Mouse (Mus musculus) forebrain, embryonic 16.5 days (tissue): Measurements from ENCODE around the gene Nkiras2. TPM values are rescaled to one million over a fixed set of nuclear protein-coding genes. Genes with fewer than 3 reads are reported as not detected.

Experiments
- ATAC-seq: fragments of 200-750 bp; cut with Nextera tagmentation; 2 replicates; pipeline ENCODE4 v1.8.0; 2017; ENCODE audit warnings: mild to moderate bottlenecking, moderate library complexity
- H3K27ac ChIP-seq: fragments of 300-500 bp; sonication (generic); 2 replicates; pipeline ENCODE4 v1.5.1; 2014; ENCODE audit warnings: low read length, control low read depth
- H3K27me3 ChIP-seq: fragments of 300-500 bp; sonication (generic); replicated peaks from 2 replicates; pipeline ENCODE4 v1.6.1; 2014; ENCODE audit warnings: low read length; ENCODE audit not compliant: control insufficient read depth, insufficient read depth
- H3K36me3 ChIP-seq: fragments of 300-500 bp; sonication (generic); 2 replicates; pipeline ENCODE4 v1.6.1; 2014; ENCODE audit not compliant: control insufficient read depth, insufficient read depth
- H3K4me1 ChIP-seq: fragments of 300-500 bp; sonication (generic); replicated peaks from 2 replicates; pipeline ENCODE4 v1.6.1; 2014; ENCODE audit warnings: low read length; ENCODE audit not compliant: control insufficient read depth, insufficient read depth
- H3K4me2 ChIP-seq: fragments of 300-500 bp; sonication (generic); 2 replicates; pipeline ENCODE4 v1.6.1; 2014; ENCODE audit warnings: mild to moderate bottlenecking, low read length, control low read depth
- H3K4me3 ChIP-seq: fragments of 300-500 bp; sonication (generic); replicated peaks from 2 replicates; pipeline ENCODE4 v1.5.1; 2014; ENCODE audit warnings: mild to moderate bottlenecking, low read length, control low read depth
- H3K9ac ChIP-seq: fragments of 300-500 bp; sonication (generic); replicated peaks from 2 replicates; pipeline ENCODE4 v1.6.1; 2014; ENCODE audit warnings: low read depth, low read length, control low read depth
- H3K9me3 ChIP-seq: fragments of 300-500 bp; sonication (generic); 2 replicates; pipeline ENCODE4 v1.6.1; 2016; ENCODE audit warnings: low read length; ENCODE audit not compliant: control insufficient read depth
- WGBS: fragments of 180-500 bp; shearing (Covaris S2); extraction: QIAGEN DNeasy Blood & Tissue Kit; methylation state at CpG from one replicate; pipeline ENCODE4 v1.1.7; 2014; 5-methylcytosine and 5-hydroxymethylcytosine counted together
- polyA plus RNA-seq: library from polyadenylated mRNA; unstranded; fragments of >200 nt; fragmentation: Nextera tagmentation; extraction: Ambion mirVana; gene quantifications from 2 replicates; pipeline ENCODE4 v1.2.1, GENCODE M21; 2015

The Nkiras2 gene
- polyA plus RNA-seq: 85.6 and 96.1 TPM in 2 replicates

- H3K9me3 ChIP-seq: no peaks in the 10 kb centered on the region
- H3K27ac ChIP-seq: peak within 1 kb of the TSS; percentile 84
- H3K27me3 ChIP-seq: no peaks in the 10 kb centered on the region
- under 1% methylated on average over 36 of the region's 36 CpGs for WGBS
- H3K4me2 ChIP-seq: peak within 1 kb of the TSS; percentile 88
- peak; percentile 36 for ATAC-seq
- peaks cover 28% of the 10 kb centered on the region for H3K4me1 ChIP-seq
- H3K4me3 ChIP-seq: peak within 1 kb of the TSS; percentile 62
- H3K36me3 ChIP-seq: no peaks in the 10 kb centered on the region
- H3K9ac ChIP-seq: peak within 1 kb of the TSS; percentile 89
Measured at GRCm38 (mm10) chr11:100618761-100619484, at the start of gene Nkiras2. Nkiras2 (plus strand) TSS chr11:100619244.

DNA sequence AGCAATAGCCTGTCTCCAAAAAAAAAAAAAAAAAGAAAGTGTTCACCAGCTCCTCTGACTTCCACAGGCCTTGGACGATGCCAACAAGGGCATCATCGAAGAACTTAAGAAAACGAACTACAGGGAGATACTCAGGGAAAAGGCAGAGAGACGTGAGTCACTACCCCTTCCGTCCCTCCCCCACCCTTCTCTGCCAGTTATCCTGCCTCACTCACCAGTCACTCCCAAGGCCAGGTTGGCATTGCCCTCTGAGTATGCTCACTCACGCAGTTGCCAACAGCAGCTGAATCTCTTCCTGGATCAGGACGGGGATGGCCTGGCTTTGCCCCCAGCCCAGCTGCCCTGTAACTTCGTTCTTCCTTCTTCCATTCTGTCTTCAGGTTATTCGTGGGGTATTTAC lies 49.3 kb upstream of the Nkiras2 start:
- H3K4me3 ChIP-seq: no peak overlapping the region
- H3K27ac ChIP-seq: no peak overlapping the region
- H3K9me3 ChIP-seq: no peaks in the 10 kb centered on the region
- H3K9ac ChIP-seq: no peak overlapping the region
- H3K4me2 ChIP-seq: no peak overlapping the region
- no peak for ATAC-seq
- peaks cover 8% of the 10 kb centered on the region for H3K4me1 ChIP-seq
- 0 out of 2 replicates have a peak, but pooled peaks cover 7% of the 10 kb centered on the region for H3K27me3 ChIP-seq
- WGBS: 63% methylated on average over 9 of the region's 9 CpGs
- H3K36me3 ChIP-seq: no peaks in the 10 kb centered on the region

GRCm38 (mm10) chr11:100570430-100571201 lies 48.4 kb upstream of the Nkiras2 start:
- Histone ChIP-seq H3K27me3 (0 out of 2 replicates have a peak, but pooled peaks cover 7% of the 10 kb centered on the region), H3K9me3 (no peaks in the 10 kb centered on the region), H3K4me3 (peak overlapping the region; percentile 20), H3K27ac (no peak overlapping the region), H3K4me2 (peak overlapping the region; percentile 51), H3K36me3 (no peaks in the 10 kb centered on the region), H3K9ac (peak overlapping the region; percentile 24), H3K4me1 (peaks cover 13% of the 10 kb centered on the region)
- peak; percentile 62 for ATAC-seq
- 11% methylated on average over 8 of the region's 8 CpGs for WGBS

DNA sequence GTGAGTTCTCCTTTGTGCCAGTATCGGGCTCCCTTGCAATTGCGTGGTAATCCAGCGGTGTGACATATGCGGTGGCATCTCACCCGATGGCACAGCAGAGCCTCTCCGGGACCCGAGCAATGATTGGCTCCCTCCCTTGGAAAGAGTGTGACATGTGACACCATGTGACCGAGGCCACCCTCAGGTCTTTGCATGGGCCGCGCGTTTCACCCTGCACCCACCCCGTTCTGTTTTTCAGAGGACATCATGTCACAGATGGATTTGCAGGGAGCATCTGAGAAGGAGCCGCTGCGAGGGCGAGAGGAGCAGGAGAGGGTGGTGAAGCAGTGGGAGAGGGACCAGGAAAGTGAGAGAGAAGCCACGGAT lies 47.9 kb upstream of the Nkiras2 start:
- ATAC-seq: no peak
- Histone ChIP-seq H3K27ac (no peak overlapping the region), H3K4me1 (peaks cover 13% of the 10 kb centered on the region), H3K36me3 (no peaks in the 10 kb centered on the region), H3K9me3 (no peaks in the 10 kb centered on the region), H3K4me2 (peak overlapping the region; percentile 51), H3K9ac (peak overlapping the region; percentile 24), H3K4me3 (peak overlapping the region; percentile 20), H3K27me3 (0 out of 2 replicates have a peak, but pooled peaks cover 7% of the 10 kb centered on the region)
- WGBS: 8% methylated on average over 16 of the region's 16 CpGs

GRCm38 (mm10) chr11:100574188-100574587 lies 44.9 kb upstream of the Nkiras2 start:
- Histone ChIP-seq H3K4me2 (no peak overlapping the region), H3K27me3 (0 out of 2 replicates have a peak, but pooled peaks cover 7% of the 10 kb centered on the region), H3K9ac (no peak overlapping the region), H3K4me1 (peaks cover 13% of the 10 kb centered on the region), H3K36me3 (peaks cover under 1% of the 10 kb centered on the region; the same call in 1 of the 2 replicates), H3K27ac (no peak overlapping the region), H3K4me3 (no peak overlapping the region), H3K9me3 (no peaks in the 10 kb centered on the region)
- ATAC-seq: no peak
- WGBS: 96% methylated on average over 3 of the region's 3 CpGs

GRCm38 (mm10) chr11:100574708-100575483 lies 44.1 kb upstream of the Nkiras2 start, which contains the start of gene Cnp:
Cnp (plus strand) TSS chr11:100574904.
- peaks cover 13% of the 10 kb centered on the region for H3K4me1 ChIP-seq
- no peaks in the 10 kb centered on the region for H3K9me3 ChIP-seq
- WGBS: 1% methylated on average over 47 of the region's 47 CpGs
- peak; percentile 70 for ATAC-seq
- H3K36me3 ChIP-seq: peaks cover 5% of the 10 kb centered on the region; the same call in 1 of the 2 replicates
- H3K9ac ChIP-seq: peak within 1 kb of the TSS; percentile 71
- H3K4me2 ChIP-seq: peak within 1 kb of the TSS; percentile 73
- peak within 1 kb of the TSS; percentile 10; the same call in 1 of the 2 replicates for H3K27ac ChIP-seq
- H3K4me3 ChIP-seq: peak within 1 kb of the TSS; percentile 59
- H3K27me3 ChIP-seq: 0 out of 2 replicates have a peak, but pooled peaks cover 7% of the 10 kb centered on the region

- Histone ChIP-seq H3K27me3 (0 out of 2 replicates have a peak, but pooled peaks cover 7% of the 10 kb centered on the region), H3K4me1 (peaks cover 13% of the 10 kb centered on the region), H3K36me3 (peaks cover 6% of the 10 kb centered on the region; the same call in 1 of the 2 replicates), H3K9ac (peak overlapping the region; percentile 71), H3K4me2 (peak overlapping the region; percentile 73), H3K9me3 (no peaks in the 10 kb centered on the region), H3K27ac (no peak overlapping the region), H3K4me3 (peak overlapping the region; percentile 59)
- ATAC-seq: no peak; the same call in 1 of the 2 replicates
- WGBS: 10% methylated on average over 2 of the region's 2 CpGs
Measured at GRCm38 (mm10) chr11:100575484-100575855, 43.6 kb upstream of the Nkiras2 start.

GRCm38 (mm10) chr11:100576256-100576655 lies 42.8 kb upstream of the Nkiras2 start:
- Histone ChIP-seq H3K4me1 (peaks cover 6% of the 10 kb centered on the region), H3K36me3 (peaks cover 10% of the 10 kb centered on the region; the same call in 1 of the 2 replicates), H3K9me3 (no peaks in the 10 kb centered on the region), H3K27ac (no peak overlapping the region), H3K27me3 (0 out of 2 replicates have a peak, but pooled peaks cover 7% of the 10 kb centered on the region), H3K4me2 (no peak overlapping the region), H3K9ac (no peak overlapping the region), H3K4me3 (no peak overlapping the region)
- no peak for ATAC-seq
- WGBS: 74% methylated on average over 21 of the region's 21 CpGs
